Mouse (Mus musculus) cerebellum, adult 2 months (tissue): ENCODE results near the gene Diaph3. TPM values are rescaled to one million over a fixed set of nuclear protein-coding genes. Genes with fewer than 3 reads are reported as not detected.

Source experiments
- DNase-seq, 2 experiments: peaks; one replicate each; pipeline ENCODE4 v3.0.0; 2021
- H3K27ac ChIP-seq: fragments of 200-500 bp; 2 replicates; pipeline ENCODE4 v1.5.1; 2012; ENCODE audit warnings: low read length, control low read depth, inconsistent platforms; ENCODE audit not compliant: insufficient read depth
- H3K27me3 ChIP-seq: fragments of 200-500 bp; 2 replicates; pipeline ENCODE4 v1.6.1; 2012; ENCODE audit warnings: inconsistent platforms, mild to moderate bottlenecking, low read length, moderate library complexity; ENCODE audit not compliant: control insufficient read depth, insufficient read depth
- H3K4me1 ChIP-seq: fragments of 200-500 bp; 2 replicates; pipeline ENCODE4 v1.6.1; 2011; ENCODE audit warnings: low read length; ENCODE audit not compliant: control insufficient read depth, insufficient read depth
- H3K4me3 ChIP-seq: fragments of 200-500 bp; replicated peaks from 2 replicates; pipeline ENCODE3; 2011; ENCODE audit warnings: mild to moderate bottlenecking, low read depth, low read length, control low read depth; ENCODE audit not compliant: insufficient read depth
- CTCF ChIP-seq: fragments of 200-500 bp; IDR thresholded peaks from 2 replicates; pipeline ENCODE4 v1.5.1; 2011; ENCODE audit warnings: low read depth, mild to moderate bottlenecking, control low read depth, low read length, moderate library complexity, borderline replicate concordance; ENCODE audit not compliant: insufficient read depth
- POLR2A ChIP-seq: fragments of 200-500 bp; IDR thresholded peaks from 2 replicates; pipeline ENCODE4 v1.6.1; 2011; ENCODE audit warnings: low read length, control low read depth, borderline replicate concordance; ENCODE audit not compliant: insufficient read depth
- WGBS: fragments of 180-500 bp; shearing (Covaris S2); methylation state at CpG from one replicate; pipeline ENCODE4 v1.1.7; 2018; 5-methylcytosine and 5-hydroxymethylcytosine counted together
- polyA plus RNA-seq: library from polyadenylated mRNA; depleted of rRNA; stranded (reverse); fragments of >200 nt; gene quantifications from 2 replicates; pipeline ENCODE4 v1.2.3, GENCODE M21; 2012

Gene Diaph3
- polyA plus RNA-seq, 1 experiment, result 2.0 TPM

- H3K27ac ChIP-seq, result no peak overlapping the region
- H3K4me3 ChIP-seq, result no peak overlapping the region
- no peaks in the 10 kb centered on the region for H3K4me1 ChIP-seq
- peak; percentile 2 to 7 for DNase-seq
- 72% methylated on average over 11 of the region's 11 CpGs for WGBS
- TF ChIP-seq CTCF, result no peak
- H3K27me3 ChIP-seq, result no peaks in the 10 kb centered on the region
These were observed 742 bp upstream of the Diaph3 start for GRCm38 (mm10) chr14:87141777-87142176.

GRCm38 (mm10) chr14:87140327-87140962 lies 590 bp downstream of the Diaph3 start:
- H3K4me1 ChIP-seq, result no peaks in the 10 kb centered on the region
- TF ChIP-seq CTCF (no peak), POLR2A (no peak)
- no peaks in the 10 kb centered on the region for H3K27me3 ChIP-seq
- peak overlapping the region; percentile 73 for H3K4me3 ChIP-seq
- no peak for DNase-seq
- no peak overlapping the region for H3K27ac ChIP-seq
- WGBS, result 3% methylated on average over 17 of the region's 17 CpGs

- DNase-seq, result no peak
- WGBS, result 96% methylated on average over 6 of the region's 6 CpGs
- H3K4me3 ChIP-seq, result no peak overlapping the region
These were observed 14.9 kb downstream of the Diaph3 start for GRCm38 (mm10) chr14:87126076-87126639.

GRCm38 (mm10) chr14:87125492-87125891 lies 15.5 kb downstream of the Diaph3 start:
- no peak for TF ChIP-seq POLR2A
- no peak for DNase-seq
- H3K27ac ChIP-seq, result no peak overlapping the region
- H3K4me3 ChIP-seq, result no peak overlapping the region
- H3K27me3 ChIP-seq, result no peaks in the 10 kb centered on the region
- no peaks in the 10 kb centered on the region for H3K4me1 ChIP-seq
- WGBS, result 91% methylated on average over 5 of the region's 5 CpGs

More at GRCm38 (mm10) chr14:87126076-87126639, 14.9 kb downstream of the Diaph3 start:
- no peaks in the 10 kb centered on the region for H3K4me1 ChIP-seq
- no peak overlapping the region for H3K27ac ChIP-seq
- no peak for TF ChIP-seq CTCF
- no peak for TF ChIP-seq POLR2A
- no peaks in the 10 kb centered on the region for H3K27me3 ChIP-seq

GRCm38 (mm10) chr14:87123091-87123490 lies 17.9 kb downstream of the Diaph3 start:
- WGBS, result 98% methylated on average over 15 of the region's 15 CpGs
- no peak for DNase-seq
- no peak for TF ChIP-seq CTCF
- TF ChIP-seq POLR2A, result no peak
- Histone ChIP-seq H3K27me3 (no peaks in the 10 kb centered on the region), H3K27ac (no peak overlapping the region), H3K4me3 (no peak overlapping the region), H3K4me1 (no peaks in the 10 kb centered on the region)

- 83% methylated on average over 6 of the region's 6 CpGs for WGBS
- H3K27me3 ChIP-seq, result no peaks in the 10 kb centered on the region
- no peaks in the 10 kb centered on the region for H3K4me1 ChIP-seq
- no peak overlapping the region for H3K27ac ChIP-seq
- no peak for TF ChIP-seq POLR2A
- TF ChIP-seq CTCF, result no peak
- no peak for DNase-seq
- H3K4me3 ChIP-seq, result no peak overlapping the region
These were observed 19.2 kb downstream of the Diaph3 start for GRCm38 (mm10) chr14:87121868-87122267.

GRCm38 (mm10) chr14:87110634-87111033 lies 30.4 kb downstream of the Diaph3 start:
- TF ChIP-seq POLR2A (no peak), CTCF (no peak)
- WGBS, result 55% methylated on average over 2 of the region's 2 CpGs
- Histone ChIP-seq H3K27ac (no peak overlapping the region), H3K27me3 (no peaks in the 10 kb centered on the region), H3K4me3 (no peak overlapping the region), H3K4me1 (no peaks in the 10 kb centered on the region)
- no peak for DNase-seq

GRCm38 (mm10) chr14:87099380-87100088 lies 41.5 kb downstream of the Diaph3 start:
- no peak for DNase-seq
- Histone ChIP-seq H3K4me1 (no peaks in the 10 kb centered on the region), H3K27ac (no peak overlapping the region), H3K4me3 (no peak overlapping the region), H3K27me3 (no peaks in the 10 kb centered on the region)
- 96% methylated on average over 1 of the region's 1 CpGs for WGBS
- TF ChIP-seq CTCF (no peak), POLR2A (no peak)
